ENCODE assay signal across 17 mouse cellular contexts in genomic region chr1:136566386-136566785, GRCm38 (mm10).
"Had no signal": no experiment of that assay in that cellular context is flagged by ENCODE, and none has a peak within 500 bp of the region (broad histone marks: within the 10 kb centered on the region; RNA-seq: fewer than 3 reads in every experiment).

No protein-coding gene starts in this region.

- H3K4me1 ChIP-seq: megakaryocyte, embryonic 14.5 days had no signal

- H3K4me3 ChIP-seq: lung, embryonic 15.5 days; megakaryocyte, embryonic 14.5 days; midbrain, embryonic 13.5 days; midbrain, embryonic 15.5 days; neural tube, embryonic 12.5 days; stomach, embryonic 15.5 days had no signal

- H3K36me3 ChIP-seq: lung, embryonic 15.5 days; midbrain, embryonic 13.5 days; midbrain, embryonic 15.5 days; neural tube, embryonic 12.5 days; stomach, embryonic 15.5 days had no signal

- ATAC-seq: liver, postnatal 0 days; lung, postnatal 0 days; midbrain, embryonic 13.5 days; midbrain, embryonic 15.5 days had no signal

- H3K27ac ChIP-seq: lung, embryonic 15.5 days; macrophage; midbrain, embryonic 13.5 days; midbrain, embryonic 15.5 days; neural tube, embryonic 12.5 days; stomach, embryonic 15.5 days had no signal

- H3K9me3 ChIP-seq: lung, embryonic 15.5 days; megakaryocyte, embryonic 14.5 days; midbrain, embryonic 13.5 days; midbrain, embryonic 15.5 days; neural tube, embryonic 12.5 days; stomach, embryonic 15.5 days had no signal

- H3K27me3 ChIP-seq: lung, embryonic 15.5 days; midbrain, embryonic 15.5 days; neural tube, embryonic 12.5 days; stomach, embryonic 15.5 days had no signal

- H3K9ac ChIP-seq: liver, postnatal 0 days; lung, embryonic 15.5 days; midbrain, embryonic 13.5 days; midbrain, embryonic 15.5 days; neural tube, embryonic 12.5 days; stomach, embryonic 15.5 days had no signal

- DNase-seq: liver, postnatal 0 days; lung, adult 2 months; lung, postnatal 14 days; lung, postnatal 36 days; right cerebral cortex, postnatal 14 days; thymus, adult 2 months; thymus, postnatal 25 days; thymus, postnatal 4 days had no signal

- H3K4me2 ChIP-seq: lung, embryonic 15.5 days; midbrain, embryonic 11.5 days; midbrain, embryonic 13.5 days; midbrain, embryonic 15.5 days; neural tube, embryonic 12.5 days; stomach, embryonic 15.5 days had no signal
